In the genomic region with DNA sequence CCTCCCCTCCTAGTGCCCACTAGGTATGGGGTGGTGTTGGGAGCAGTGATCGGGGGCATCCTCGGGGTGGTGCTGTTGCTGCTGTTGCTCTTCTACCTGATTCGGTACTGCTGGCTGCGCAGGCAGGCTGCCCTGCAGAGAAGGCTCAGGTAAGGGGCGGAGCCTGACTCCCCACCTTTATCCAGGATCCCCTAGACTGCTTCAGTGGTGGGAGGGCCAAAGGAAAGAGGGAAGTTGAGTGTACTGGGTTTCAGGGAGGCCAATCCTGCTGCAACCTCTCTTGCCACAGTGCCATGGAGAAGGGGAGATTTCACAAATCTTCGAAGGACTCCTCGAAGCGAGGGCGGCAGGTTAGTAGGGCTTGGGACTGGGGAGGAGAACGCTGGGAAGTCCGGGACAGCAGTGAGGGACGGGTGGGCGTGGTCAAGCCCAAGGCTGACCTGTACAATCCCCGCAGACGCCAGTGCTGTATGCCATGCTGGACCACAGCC, we compare ENCODE assay signal across 9 mouse cellular contexts. TPM values are rescaled to one million over a fixed set of nuclear protein-coding genes. Genes with fewer than 3 reads are reported as not detected.
A peak's percentile ranks its signal among the peaks of the same experiment; 100 is the strongest.
DNase-seq lines count a peak whose midpoint lies in the region; ATAC-seq lines count a peak whose summit lies in the region.
"Had no signal": no experiment of that assay in that cellular context is flagged by ENCODE, and none has a peak within 500 bp of the region (broad histone marks: within the 10 kb centered on the region; RNA-seq: fewer than 3 reads in every experiment).

No protein-coding gene starts in this region.

- 0 out of 2 replicates have a peak, but pooled peaks have one; percentile 35 for ATAC-seq in heart, embryonic 12.5 days (ENCODE audit: insufficient number of reproducible peaks, low FRiP score)
- ATAC-seq in embryonic facial prominence, embryonic 12.5 days (ENCODE audit: insufficient number of reproducible peaks, insufficient read depth, low FRiP score, low TSS enrichment), result peak; percentile 68; the same call in 1 of the 2 replicates
- peak; percentile 71; the same call in 1 of the 2 replicates for ATAC-seq in kidney, embryonic 15.5 days (replicated peaks; ENCODE audit: low FRiP score)

- peak overlapping the region; percentile 34 for H3K4me3 ChIP-seq in heart, embryonic 12.5 days
- H3K4me3 ChIP-seq in embryonic facial prominence, embryonic 12.5 days, result peak overlapping the region; percentile 21
- peak overlapping the region; percentile 34 for H3K4me3 ChIP-seq in kidney, embryonic 15.5 days (replicated peaks)

- no peak for DNase-seq in heart, adult 18-20 months
- peak; percentile 28 to 45 for DNase-seq in lung, postnatal 4 days
- DNase-seq in thymus, postnatal 0 days (ENCODE audit: low spot score), result no peak
- no peak for DNase-seq in layer of hippocampus, postnatal 14 days (ENCODE audit: low spot score in 2 of 2)
- DNase-seq in left cerebral cortex, postnatal 4 days, result no peak

- peaks cover 15% of the 10 kb centered on the region; the same call in 1 of the 2 replicates for H3K4me1 ChIP-seq in heart, embryonic 12.5 days (replicated peaks)
- H3K4me1 ChIP-seq in embryonic facial prominence, embryonic 12.5 days, result peaks cover 4% of the 10 kb centered on the region; the same call in 1 of the 2 replicates
- H3K4me1 ChIP-seq in kidney, embryonic 15.5 days, result peaks cover 15% of the 10 kb centered on the region

- H3K4me2 ChIP-seq in heart, embryonic 12.5 days, result peak overlapping the region; percentile 63
- H3K4me2 ChIP-seq in embryonic facial prominence, embryonic 12.5 days (replicated peaks), result peak overlapping the region; percentile 45
- peak overlapping the region; percentile 62 for H3K4me2 ChIP-seq in kidney, embryonic 15.5 days

- H3K27me3 ChIP-seq in heart, embryonic 12.5 days (replicated peaks), result peaks cover 51% of the 10 kb centered on the region
- H3K27me3 ChIP-seq in embryonic facial prominence, embryonic 12.5 days, result peaks cover 40% of the 10 kb centered on the region
- peaks cover 33% of the 10 kb centered on the region for H3K27me3 ChIP-seq in kidney, embryonic 15.5 days

- 4% methylated on average over 15 of the region's 15 CpGs for WGBS in heart, embryonic 12.5 days
- WGBS in embryonic facial prominence, embryonic 12.5 days, result 2% methylated on average over 15 of the region's 15 CpGs
- 6% methylated on average over 15 of the region's 15 CpGs for WGBS in kidney, embryonic 15.5 days

- no peaks in the 10 kb centered on the region for H3K36me3 ChIP-seq in heart, embryonic 12.5 days
- no peaks in the 10 kb centered on the region for H3K36me3 ChIP-seq in embryonic facial prominence, embryonic 12.5 days
- H3K36me3 ChIP-seq in kidney, embryonic 15.5 days, result no peaks in the 10 kb centered on the region

- intact Hi-C loops in left cerebral cortex, postnatal 4 days (cut with DNase I), result no loop called here

- H3K9me3 ChIP-seq in heart, embryonic 12.5 days (replicated peaks), result no peaks in the 10 kb centered on the region
- H3K9me3 ChIP-seq in embryonic facial prominence, embryonic 12.5 days, result no peaks in the 10 kb centered on the region
- no peaks in the 10 kb centered on the region for H3K9me3 ChIP-seq in kidney, embryonic 15.5 days (replicated peaks)

- H3K27ac ChIP-seq in heart, embryonic 12.5 days (ENCODE audit: poor library complexity, severe bottlenecking), result no peak overlapping the region
- H3K27ac ChIP-seq in embryonic facial prominence, embryonic 12.5 days, result no peak overlapping the region
- H3K27ac ChIP-seq in kidney, embryonic 15.5 days, result no peak overlapping the region

- no peak overlapping the region for H3K9ac ChIP-seq in heart, embryonic 12.5 days
- H3K9ac ChIP-seq in embryonic facial prominence, embryonic 12.5 days, result peak overlapping the region; percentile 2
- H3K9ac ChIP-seq in kidney, embryonic 15.5 days, result 0 out of 2 replicates have a peak overlapping the region, but pooled peaks have one; percentile 23

RNA-seq across cellular contexts. Expression of gene Mpz, which starts 9.0 kb away (rescaled TPM):
- polyA plus RNA-seq in heart, embryonic 12.5 days (2016; fragmentation: Nextera tagmentation; extraction: Ambion mirVana), result 0.11 and 0.15 TPM in 2 replicates
- under 1 TPM; 0.55 to 0.75 TPM for total RNA-seq in heart, adult 18-20 months (2021)
- polyA plus RNA-seq in embryonic facial prominence, embryonic 12.5 days (2016; fragmentation: Nextera tagmentation; extraction: Ambion mirVana), result 4.5 and 4.7 TPM in 2 replicates
- 0.86 and 0.99 TPM in 2 replicates for polyA plus RNA-seq in kidney, embryonic 15.5 days (2015; fragmentation: Nextera tagmentation; extraction: Ambion mirVana)
- polyA plus RNA-seq in thymus, postnatal 0 days (2015; fragmentation: Nextera tagmentation; extraction: Ambion mirVana), result 0.18 and 0.37 TPM in 2 replicates
- not detected for total RNA-seq in layer of hippocampus, postnatal 14 days (2021)
- total RNA-seq in left cerebral cortex, postnatal 4 days (2021), result not detected
- total RNA-seq: MEL had no signal

RNA-seq across cellular contexts. Expression of gene Sdhc, which starts 9.1 kb away (rescaled TPM):
- 420 and 425 TPM in 2 replicates for polyA plus RNA-seq in heart, embryonic 12.5 days (2016; fragmentation: Nextera tagmentation; extraction: Ambion mirVana)
- 1,000 to 10,000 TPM; 1,188 to 1,220 TPM for total RNA-seq in heart, adult 18-20 months (2021)
- polyA plus RNA-seq in embryonic facial prominence, embryonic 12.5 days (2016; fragmentation: Nextera tagmentation; extraction: Ambion mirVana), result 210 and 216 TPM in 2 replicates
- polyA plus RNA-seq in kidney, embryonic 15.5 days (2015; fragmentation: Nextera tagmentation; extraction: Ambion mirVana), result 307 and 309 TPM in 2 replicates
- polyA plus RNA-seq in thymus, postnatal 0 days (2015; fragmentation: Nextera tagmentation; extraction: Ambion mirVana), result 158 and 201 TPM in 2 replicates
- 100 to 1,000 TPM; 196 to 214 TPM for total RNA-seq in layer of hippocampus, postnatal 14 days (2021)
- 100 to 1,000 TPM; 200 to 212 TPM for total RNA-seq in left cerebral cortex, postnatal 4 days (2021)

RNA-seq across cellular contexts. Expression of gene Pcp4l1, which starts 36.5 kb away (rescaled TPM):
- polyA plus RNA-seq in heart, embryonic 12.5 days (2016; fragmentation: Nextera tagmentation; extraction: Ambion mirVana), result 32.7 and 33.4 TPM in 2 replicates
- total RNA-seq in heart, adult 18-20 months (2021), result 100 to 1,000 TPM; 196 to 272 TPM
- 9.2 and 9.3 TPM in 2 replicates for polyA plus RNA-seq in embryonic facial prominence, embryonic 12.5 days (2016; fragmentation: Nextera tagmentation; extraction: Ambion mirVana)
- polyA plus RNA-seq in kidney, embryonic 15.5 days (2015; fragmentation: Nextera tagmentation; extraction: Ambion mirVana), result 2.8 and 4.0 TPM in 2 replicates
- polyA plus RNA-seq in thymus, postnatal 0 days (2015; fragmentation: Nextera tagmentation; extraction: Ambion mirVana), result 2.3 and 2.7 TPM in 2 replicates
- 10 to 100 TPM; 43.1 to 44.4 TPM for total RNA-seq in layer of hippocampus, postnatal 14 days (2021)
- total RNA-seq in left cerebral cortex, postnatal 4 days (2021), result 10 to 100 TPM in 1 of 2 experiments, 1 to 10 TPM in 1; 9.0 to 11.3 TPM
- total RNA-seq: MEL had no signal

RNA-seq across cellular contexts. Expression of gene Cfap126, which starts 45.8 kb away (rescaled TPM):
- 2.9 and 3.5 TPM in 2 replicates for polyA plus RNA-seq in heart, embryonic 12.5 days (2016; fragmentation: Nextera tagmentation; extraction: Ambion mirVana)
- 1 to 10 TPM in 1 of 2 experiments, under 1 TPM in 1; 0.60 to 1.4 TPM for total RNA-seq in heart, adult 18-20 months (2021)
- polyA plus RNA-seq in embryonic facial prominence, embryonic 12.5 days (2016; fragmentation: Nextera tagmentation; extraction: Ambion mirVana), result 1.4 and 1.8 TPM in 2 replicates
- polyA plus RNA-seq in kidney, embryonic 15.5 days (2015; fragmentation: Nextera tagmentation; extraction: Ambion mirVana), result 2.0 and 2.1 TPM in 2 replicates
- polyA plus RNA-seq in thymus, postnatal 0 days (2015; fragmentation: Nextera tagmentation; extraction: Ambion mirVana), result 2.3 and 2.7 TPM in 2 replicates
- 1 to 10 TPM; 1.8 to 3.9 TPM for total RNA-seq in layer of hippocampus, postnatal 14 days (2021)
- total RNA-seq in left cerebral cortex, postnatal 4 days (2021), result 1 to 10 TPM in 1 of 2 experiments, under 1 TPM in 1; 0.91 to 1.6 TPM

RNA-seq across cellular contexts. Expression of gene Nr1i3, which starts 54.2 kb away (rescaled TPM):
- 0.19 and 0.22 TPM in 2 replicates for polyA plus RNA-seq in heart, embryonic 12.5 days (2016; fragmentation: Nextera tagmentation; extraction: Ambion mirVana)
- total RNA-seq in heart, adult 18-20 months (2021), result not detected
- 0.08 and 0.26 TPM in 2 replicates for polyA plus RNA-seq in embryonic facial prominence, embryonic 12.5 days (2016; fragmentation: Nextera tagmentation; extraction: Ambion mirVana)
- 0.26 and 0.81 TPM in 2 replicates for polyA plus RNA-seq in kidney, embryonic 15.5 days (2015; fragmentation: Nextera tagmentation; extraction: Ambion mirVana)
- polyA plus RNA-seq in thymus, postnatal 0 days (2015; fragmentation: Nextera tagmentation; extraction: Ambion mirVana), result 0.14 and 0.17 TPM in 2 replicates
- total RNA-seq in layer of hippocampus, postnatal 14 days (2021), result under 1 TPM in 1 of 2 experiments, not detected in 1; 0.12 TPM
- not detected for total RNA-seq in left cerebral cortex, postnatal 4 days (2021)

Comparison
In these comparisons a context has a peak if more than half of its experiments do, and no peak if none do; other contexts are left out.
1. DNase-seq: peak in lung, postnatal 4 days (2 of 2); none in heart, adult 18-20 months (0 of 2), thymus, postnatal 0 days (single experiment), layer of hippocampus, postnatal 14 days (0 of 2) and left cerebral cortex, postnatal 4 days (single experiment).
2. Peak in every context shown above with its lines, with median percentiles within 50 percentile points of each other: ATAC-seq, H3K4me2 ChIP-seq and H3K4me3 ChIP-seq.